Mouse (Mus musculus) E14TG2a.4 (cell line): ENCODE measurements around the gene Izumo2.
A peak's percentile ranks its signal among the peaks of the same experiment; 100 is the strongest.

Experiments used
- CTCF ChIP-seq: conservative IDR thresholded peaks from 2 replicates; pipeline ENCODE4 v1.5.1; 2014; ENCODE audit warnings: low read length
- NANOG ChIP-seq: IDR thresholded peaks from 2 replicates; pipeline ENCODE4 v1.6.1; 2014; ENCODE audit warnings: borderline replicate concordance, low read length, mixed read lengths
- POU5F1 ChIP-seq: IDR thresholded peaks from 2 replicates; pipeline ENCODE4 v1.6.1; 2014; ENCODE audit warnings: low read length, borderline replicate concordance

GRCm38 (mm10) chr7:44709881-44710280 is 1.3 kb downstream of the Izumo2 start:
- peak; percentile 38; the same call in 1 of the 2 replicates for TF ChIP-seq CTCF
- TF ChIP-seq NANOG: no peak
- TF ChIP-seq POU5F1: no peak
